Mouse (Mus musculus) c-Kit-negative CD71-positive TER-119-positive erythroid progenitor cells, embryonic 14.5 days (primary cell): Measurements from ENCODE around the gene Ugt3a1.
"Not testable (repeated sequence)": the region's sequence is repeated elsewhere in the genome, so short reads cannot be mapped to it uniquely, and the experiment has no call there.

ENCODE experiments used
- DNase-seq: peaks from one replicate; pipeline ENCODE4 v3.0.0-alpha.2; 2013; ENCODE audit warnings: low read depth, low spot score

The Ugt3a1 gene

GRCm38 (mm10) chr15:9276838-9277295, at the start of gene Ugt3a1:
Ugt3a1 (plus strand) TSS chr15:9276888.
- no peak for DNase-seq

GRCm38 (mm10) chr15:9230917-9231316, 45.8 kb upstream of the Ugt3a1 start:
- not testable (repeated sequence) for DNase-seq

DNA sequence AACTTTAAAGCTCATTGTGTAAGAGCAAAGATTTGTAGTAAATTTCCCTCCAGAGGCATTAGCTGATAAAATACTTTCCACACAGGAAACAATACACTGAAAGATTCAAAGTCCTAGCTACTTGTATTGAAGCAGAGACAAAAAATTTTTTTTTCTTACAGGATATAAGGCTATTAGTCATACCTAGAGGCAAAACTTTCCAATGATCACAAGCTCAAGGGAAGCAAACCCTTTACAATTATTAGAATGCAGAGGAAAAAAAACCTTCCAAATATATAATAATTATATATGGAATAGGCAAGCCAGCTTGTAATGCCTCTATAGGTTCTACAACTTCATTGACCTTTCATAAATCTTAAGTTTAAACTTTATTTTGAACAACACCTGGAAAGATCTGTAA, 30.3 kb upstream of the Ugt3a1 start:
- DNase-seq, result no peak

- DNase-seq, result no peak
Observed at GRCm38 (mm10) chr15:9252891-9253290, 23.8 kb upstream of the Ugt3a1 start.

GRCm38 (mm10) chr15:9260621-9261020, 16.1 kb upstream of the Ugt3a1 start:
- DNase-seq, result no peak

DNA sequence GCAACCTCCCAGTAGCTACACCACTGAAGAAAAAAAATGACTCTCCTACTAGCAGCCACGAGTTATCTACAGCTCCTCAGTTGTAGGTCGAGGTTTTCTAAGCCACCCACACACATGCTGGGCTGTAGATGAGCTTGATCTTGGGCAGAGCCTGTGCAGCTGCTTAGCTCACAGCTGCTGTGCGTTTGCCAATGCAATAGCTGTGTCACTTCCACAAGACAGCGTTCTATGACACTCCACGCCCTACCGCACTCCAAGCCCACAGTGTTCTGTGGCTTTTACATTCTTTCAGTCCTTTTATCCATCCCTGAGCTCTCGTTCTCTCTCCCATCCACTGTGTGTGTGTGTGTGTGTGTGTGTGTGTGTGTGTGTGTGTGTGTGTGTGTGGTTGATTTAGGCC, 4.8 kb upstream of the Ugt3a1 start:
- DNase-seq, result no peak

DNA sequence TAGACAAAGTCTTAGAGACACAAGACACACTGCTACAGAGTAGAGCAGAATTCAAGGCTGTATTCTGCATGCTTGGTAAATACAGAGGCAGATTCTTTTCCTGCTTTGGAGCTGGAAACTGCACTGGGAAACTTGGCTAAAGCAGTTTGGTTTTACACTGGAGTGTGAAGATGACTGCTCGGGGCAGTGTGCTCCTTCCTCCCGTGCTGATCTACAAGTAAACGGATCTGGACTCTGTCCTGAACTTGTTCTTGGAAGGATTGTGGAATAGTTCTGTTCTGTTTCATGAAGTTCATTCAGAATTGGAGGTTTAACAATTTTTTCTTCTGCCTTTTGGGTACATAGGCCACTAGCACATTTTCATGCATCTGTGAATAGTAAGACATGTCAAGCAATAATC, 2.3 kb downstream of the Ugt3a1 start:
- no peak for DNase-seq

DNA sequence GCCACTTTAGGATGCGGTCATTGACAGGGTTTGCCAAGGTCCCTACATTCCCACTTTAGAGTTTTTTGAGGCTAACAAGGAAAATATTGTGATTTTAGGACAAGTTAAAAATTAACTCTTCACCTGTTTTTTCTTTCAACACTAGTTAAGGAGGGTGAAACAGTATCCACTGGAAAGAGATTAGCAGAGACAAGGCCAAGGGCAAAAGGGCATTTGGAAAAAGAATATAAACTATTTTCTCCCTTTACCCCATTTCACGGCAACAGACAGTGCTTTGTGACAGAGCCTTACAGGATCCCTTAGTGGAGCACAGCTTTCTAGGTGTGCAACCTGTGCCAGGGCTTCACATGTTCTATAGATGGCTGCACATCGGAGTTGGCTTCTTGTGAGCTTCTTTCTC, 2.9 kb downstream of the Ugt3a1 start:
- DNase-seq, result no peak

DNA sequence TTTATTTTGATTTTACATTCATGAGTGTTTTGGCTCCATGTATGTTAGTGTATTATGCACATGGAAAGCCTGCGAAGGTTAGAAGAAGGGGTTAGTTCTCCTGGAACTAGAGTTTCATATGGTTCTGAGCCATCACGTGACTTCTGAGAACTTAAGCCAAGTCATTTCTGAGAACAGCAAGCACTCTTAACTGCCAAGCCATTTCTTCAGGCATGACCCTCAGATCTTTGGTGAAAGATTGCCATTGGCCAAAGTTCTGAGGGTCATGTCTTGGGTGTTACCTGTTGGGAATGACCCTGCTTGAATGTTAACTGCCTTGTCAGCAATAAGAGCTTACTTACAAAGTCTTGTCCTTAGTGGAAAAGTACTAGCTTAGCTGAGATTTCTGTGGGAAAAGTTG, 6.5 kb downstream of the Ugt3a1 start:
- no peak for DNase-seq

- no peak for DNase-seq
Observed at GRCm38 (mm10) chr15:9289660-9290059, 13.0 kb downstream of the Ugt3a1 start.

- DNase-seq, result no peak
Observed at GRCm38 (mm10) chr15:9305978-9306692, 29.4 kb downstream of the Ugt3a1 start.

- no peak for DNase-seq
Observed at GRCm38 (mm10) chr15:9334596-9334995, 57.9 kb downstream of the Ugt3a1 start.

- no peak for DNase-seq
Observed at GRCm38 (mm10) chr15:9335341-9335740, 58.7 kb downstream of the Ugt3a1 start, which contains the start of gene Ugt3a2. Ugt3a2 (plus strand) TSS chr15:9335550.

DNA sequence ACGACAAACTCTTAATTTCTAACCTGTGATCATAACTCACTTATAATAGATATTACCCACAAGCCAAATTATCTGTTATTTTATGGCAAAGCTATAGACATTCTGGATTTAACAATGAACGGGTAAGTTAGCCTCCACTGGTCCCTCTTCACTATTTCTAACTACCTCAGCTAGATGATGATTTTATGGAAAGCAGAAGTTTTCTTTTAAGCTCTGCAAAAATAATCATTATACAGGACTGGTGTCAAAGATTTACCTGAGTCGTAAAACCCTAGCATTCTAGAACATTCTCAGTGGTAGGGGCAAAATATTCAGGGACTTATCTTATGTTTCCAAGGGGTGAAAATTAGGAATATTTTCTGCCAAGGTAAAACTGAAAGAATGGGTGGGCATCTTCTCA, 59.9 kb downstream of the Ugt3a1 start:
- DNase-seq, result no peak

- DNase-seq, result no peak
Observed at GRCm38 (mm10) chr15:9337021-9337420, 60.3 kb downstream of the Ugt3a1 start.

- DNase-seq, result no peak
Observed at GRCm38 (mm10) chr15:9348739-9349138, 72.1 kb downstream of the Ugt3a1 start.

DNA sequence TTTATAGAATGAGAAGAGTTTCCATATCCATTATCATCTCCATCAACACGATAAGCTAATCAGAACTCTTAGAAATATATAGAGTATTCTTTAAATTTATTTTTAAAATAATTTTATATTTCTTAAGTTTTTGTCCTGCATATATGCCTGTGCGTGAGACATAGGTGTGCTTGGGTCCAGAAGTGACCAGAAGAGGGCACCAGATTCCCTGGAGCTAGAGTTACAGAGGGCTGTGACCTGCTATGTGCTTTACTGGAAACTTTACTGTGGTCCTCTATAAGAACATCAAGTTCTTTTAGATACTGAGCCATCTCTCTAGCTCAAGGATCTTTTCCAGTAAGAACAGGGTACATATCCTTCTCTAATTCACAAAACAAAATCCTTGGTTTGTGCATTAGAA, 86.1 kb downstream of the Ugt3a1 start:
- DNase-seq, result no peak
